Mouse (Mus musculus): ENCODE results near the gene Nusap1. TPM values are rescaled to one million over a fixed set of nuclear protein-coding genes. Genes with fewer than 3 reads are reported as not detected.
"Not testable (repeated sequence)": the region's sequence is repeated elsewhere in the genome, so short reads cannot be mapped to it uniquely, and the experiment has no call there.

The Nusap1 gene
- polyA plus RNA-seq, 1 experiment, result 0.46 TPM

DNA sequence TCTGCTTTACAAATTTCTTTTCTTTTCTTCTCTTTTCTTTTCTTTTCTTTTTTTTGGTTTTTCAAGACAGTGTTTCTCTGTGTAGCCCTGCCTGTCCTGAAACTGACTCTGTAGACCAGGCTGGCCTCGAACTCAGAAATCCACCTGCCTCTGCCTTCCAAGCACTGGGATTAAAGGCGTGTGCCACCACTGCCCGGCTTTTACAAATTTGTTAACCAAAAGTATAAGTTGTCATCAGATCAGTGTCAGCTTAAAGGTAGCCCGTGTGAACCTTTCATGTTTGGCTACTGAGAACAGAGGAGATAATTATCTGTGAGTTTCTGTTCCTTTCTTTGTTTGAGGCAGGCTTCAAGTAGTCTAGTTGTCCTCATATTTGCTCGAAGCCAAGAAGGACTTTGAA is 26.2 kb downstream of the Nusap1 start:
- no peak for DNase-seq (ENCODE audit: low read depth)

- no peak for DNase-seq (ENCODE audit: low read depth)
Observed at GRCm38 (mm10) chr2:119662220-119663182, 44.4 kb downstream of the Nusap1 start, which contains the start of gene Ndufaf1. TSS of gene Ndufaf1 (minus strand) at chr2:119662827.

- DNase-seq (ENCODE audit: low read depth), result not testable (repeated sequence)
Observed at GRCm38 (mm10) chr2:119665744-119666143, 47.6 kb downstream of the Nusap1 start.

GRCm38 (mm10) chr2:119669010-119669409 is 50.9 kb downstream of the Nusap1 start:
- no peak for DNase-seq (ENCODE audit: low read depth)

GRCm38 (mm10) chr2:119674525-119675214 is 56.6 kb downstream of the Nusap1 start, which contains the start of gene Rtf1:
TSS of gene Rtf1 (plus strand) at chr2:119675068.
- no peak for DNase-seq (ENCODE audit: low read depth)

GRCm38 (mm10) chr2:119675215-119675784 is 57.2 kb downstream of the Nusap1 start:
- no peak for DNase-seq (ENCODE audit: low read depth)

DNA sequence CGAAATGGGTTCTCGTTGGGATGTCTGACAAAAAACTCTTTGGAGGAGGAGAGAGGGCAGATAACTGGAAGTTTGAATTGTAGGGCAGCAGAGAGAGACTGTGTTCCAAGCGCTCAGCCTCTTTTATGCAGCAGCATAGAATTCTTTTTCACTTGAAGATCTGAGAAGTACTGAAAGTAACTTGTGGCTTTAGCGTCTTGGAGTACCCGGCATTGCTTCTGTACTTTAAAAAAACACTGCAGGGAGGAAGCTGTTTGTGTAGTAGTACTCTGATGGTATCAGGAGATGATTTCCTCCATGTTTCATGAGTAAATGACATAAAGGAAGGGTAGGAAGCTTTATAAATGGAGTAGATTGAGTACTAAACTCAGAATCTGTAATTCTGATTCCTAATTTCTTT is 57.7 kb downstream of the Nusap1 start:
- no peak for DNase-seq (ENCODE audit: low read depth)

DNA sequence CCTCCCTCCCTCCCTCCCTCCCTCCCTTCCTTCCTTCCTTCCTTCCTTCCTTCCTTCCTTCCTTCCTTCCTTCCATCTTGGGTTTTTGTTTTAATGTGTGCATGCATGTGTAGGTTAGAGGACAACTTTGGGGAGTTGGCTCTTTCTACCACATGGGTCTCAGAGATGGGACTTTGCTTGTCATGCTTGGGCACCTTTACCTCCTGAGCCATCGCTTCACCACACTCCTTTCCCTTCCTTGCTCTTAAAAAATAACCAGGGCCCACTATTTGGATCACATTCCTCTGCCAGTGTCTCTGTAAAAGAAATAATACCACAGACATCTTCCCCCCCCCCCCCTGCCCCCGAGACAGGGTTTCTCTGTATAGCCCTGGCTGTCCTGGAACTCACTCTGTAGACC is 65.6 kb downstream of the Nusap1 start:
- DNase-seq (ENCODE audit: low read depth), result no peak

DNA sequence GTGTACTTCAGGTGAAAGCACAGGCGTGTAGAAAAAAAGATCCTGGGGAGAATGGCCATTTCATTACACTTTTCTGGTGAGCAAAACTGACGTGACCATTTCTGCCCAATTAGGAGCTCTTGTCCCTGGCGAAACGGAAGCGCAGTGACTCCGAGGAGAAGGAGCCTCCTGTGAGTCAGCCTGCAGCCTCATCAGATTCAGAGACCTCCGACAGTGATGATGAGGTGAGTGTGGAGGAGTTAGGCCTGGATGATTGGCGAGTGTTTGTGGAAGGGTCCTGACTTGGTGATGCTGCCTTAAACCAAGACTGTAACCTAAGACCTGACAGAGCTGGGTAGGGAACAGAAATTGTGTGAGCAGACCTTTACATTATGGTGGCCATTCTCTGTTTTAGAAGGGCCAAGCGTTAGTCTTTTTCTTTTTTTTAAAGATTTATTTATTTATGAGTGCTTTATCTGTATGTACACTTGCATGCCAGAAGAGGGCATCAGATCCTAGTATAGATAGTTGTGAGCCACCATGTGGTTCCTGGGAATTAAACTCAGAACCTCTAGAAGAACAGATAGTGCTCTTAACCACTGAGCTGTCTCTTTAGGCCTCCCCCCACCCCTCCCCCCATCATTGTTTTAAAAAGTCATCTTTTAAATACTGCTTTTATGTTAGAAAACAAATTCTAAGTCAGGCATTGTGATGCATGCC is 74.1 kb downstream of the Nusap1 start:
- no peak for DNase-seq (ENCODE audit: low read depth)

DNA sequence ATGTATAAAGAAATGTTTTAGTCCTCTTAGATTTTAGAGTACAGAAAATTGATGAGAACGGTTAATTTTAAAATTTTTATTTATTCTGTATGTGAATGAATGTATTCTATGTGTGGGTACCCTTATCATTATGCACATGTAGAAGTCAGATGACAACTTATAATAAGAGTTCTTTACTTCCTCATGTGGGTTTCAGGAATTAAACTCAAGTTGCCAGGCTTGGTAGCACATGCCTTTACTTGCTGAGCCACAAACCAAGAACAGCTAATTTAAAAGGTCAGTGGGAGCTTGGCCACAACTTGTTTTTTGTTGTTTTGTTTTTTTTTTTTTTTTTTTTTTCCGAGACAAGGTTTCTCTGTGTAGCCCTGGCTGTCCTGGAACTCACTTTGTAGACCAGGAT is 76.7 kb downstream of the Nusap1 start:
- DNase-seq (ENCODE audit: low read depth), result no peak

DNA sequence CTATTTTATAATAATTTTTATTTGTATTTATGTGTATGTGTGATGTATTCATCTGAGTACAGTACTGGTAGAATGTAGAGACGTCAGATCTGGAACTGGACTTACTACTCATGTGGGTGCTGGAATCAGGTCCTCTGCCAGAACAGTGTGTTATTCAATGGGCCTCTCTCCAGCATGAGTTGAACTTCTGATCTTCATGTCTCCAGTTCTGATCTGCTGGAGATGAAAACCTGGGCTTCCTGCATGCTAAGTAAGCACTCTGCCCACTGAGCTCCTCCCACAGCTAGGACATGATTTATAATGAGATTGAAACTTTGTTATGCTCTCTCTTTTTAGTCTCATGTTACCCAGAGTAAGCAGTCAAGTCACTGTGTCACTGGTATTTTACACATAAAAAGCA is 78.0 kb downstream of the Nusap1 start:
- DNase-seq (ENCODE audit: low read depth), result no peak

- DNase-seq (ENCODE audit: low read depth), result no peak
Observed at GRCm38 (mm10) chr2:119698472-119698871, 80.4 kb downstream of the Nusap1 start.

DNA sequence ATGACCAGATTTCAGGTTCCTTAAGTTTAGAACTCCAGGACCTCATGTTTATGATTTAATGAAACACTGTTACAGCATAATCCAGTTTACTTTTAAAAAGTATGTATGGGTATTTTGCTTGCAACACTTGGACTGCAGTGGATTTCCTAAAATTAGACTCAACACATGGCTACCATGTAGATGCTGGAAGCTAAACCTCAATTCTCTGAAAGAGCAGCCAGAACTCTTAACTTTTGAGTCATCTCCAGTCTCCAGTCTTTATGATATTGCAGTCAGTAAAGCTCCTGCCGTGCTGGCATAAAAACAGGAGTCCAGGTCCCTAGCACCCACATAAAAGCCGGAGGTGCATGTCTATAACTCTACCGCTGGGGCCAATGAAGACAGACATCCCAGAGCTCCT is 81.9 kb downstream of the Nusap1 start:
- DNase-seq (ENCODE audit: low read depth), result no peak

Other genes with a start within 250 kb of the Nusap1 start
- gene Ino80, start 140.6 kb upstream of the Nusap1 start, polyA plus RNA-seq (2012; rRNA removed), result 7.6 and 7.7 TPM in 2 replicates
- gene Exd1, start 70.7 kb upstream of the Nusap1 start, polyA plus RNA-seq (2012; rRNA removed), result 2.1 and 2.9 TPM in 2 replicates
- gene Chp1, start 70.6 kb upstream of the Nusap1 start, polyA plus RNA-seq (2012; rRNA removed), result 198 and 297 TPM in 2 replicates
- 2.2 and 2.6 TPM in 2 replicates for gene Oip5, start 171 bp downstream of the Nusap1 start, polyA plus RNA-seq (2012; rRNA removed)
- gene Ndufaf1, start 44.5 kb downstream of the Nusap1 start, polyA plus RNA-seq (2012; rRNA removed), result 5.5 and 6.4 TPM in 2 replicates
- 7.8 and 10.0 TPM in 2 replicates for gene Rtf1, start 56.8 kb downstream of the Nusap1 start, polyA plus RNA-seq (2012; rRNA removed)
- 3.0 and 3.2 TPM in 2 replicates for gene Itpka, start 124.0 kb downstream of the Nusap1 start, polyA plus RNA-seq (2012; rRNA removed)
- gene Ltk, start 142.1 kb downstream of the Nusap1 start, polyA plus RNA-seq (2012; rRNA removed), result 0.24 and 0.49 TPM in 2 replicates
- 11.6 and 16.2 TPM in 2 replicates for gene Rpap1, start 169.2 kb downstream of the Nusap1 start, polyA plus RNA-seq (2012; rRNA removed)
- gene Tyro3, start 179.4 kb downstream of the Nusap1 start, polyA plus RNA-seq (2012; rRNA removed), result 3.9 and 6.5 TPM in 2 replicates

Measured in gonadal fat pad, adult 2 months (tissue).